Mouse (Mus musculus): ENCODE results near the gene Gngt2.

The Gngt2 gene
- long read RNA-seq, experiment 1, partial matches to known transcripts, result 0 of 10 reads
- long read RNA-seq, experiment 1, other reads (novel, unspliced or antisense), result 4 of 10 reads
- long read RNA-seq, experiment 2, transcript Gngt2-202 (4 exons, 573 nt), result major isoform, 6 of 15 reads
- long read RNA-seq, experiment 2, partial matches to known transcripts, result 0 of 15 reads
- long read RNA-seq, experiment 2, other reads (novel, unspliced or antisense), result 6 of 15 reads

DNA sequence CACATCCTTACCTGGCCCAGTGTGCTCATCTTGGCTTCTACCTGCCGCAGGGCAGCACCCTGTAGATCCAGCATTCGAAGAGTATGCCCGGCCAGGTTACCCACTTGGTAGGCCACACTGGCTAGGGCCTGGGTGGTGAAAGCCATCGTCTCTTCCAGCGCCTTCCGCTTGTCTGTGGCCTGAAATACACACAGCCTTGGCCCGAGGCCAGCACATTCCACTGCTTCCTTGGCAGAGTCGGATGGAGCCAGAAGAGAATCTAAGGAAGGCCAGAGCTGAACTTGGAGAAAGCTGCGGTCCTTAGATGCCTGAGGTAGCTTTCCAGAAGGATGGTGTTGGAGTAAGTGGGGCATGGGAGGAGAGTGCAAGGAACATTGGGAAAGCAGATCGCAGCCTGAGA lies at the start of gene Gngt2:
Gene Gngt2 (plus strand): TSS at position 158 of the 400 bp plus-strand sequence.
- intact Hi-C loops (cut with DNase I), result no loop called here

DNA sequence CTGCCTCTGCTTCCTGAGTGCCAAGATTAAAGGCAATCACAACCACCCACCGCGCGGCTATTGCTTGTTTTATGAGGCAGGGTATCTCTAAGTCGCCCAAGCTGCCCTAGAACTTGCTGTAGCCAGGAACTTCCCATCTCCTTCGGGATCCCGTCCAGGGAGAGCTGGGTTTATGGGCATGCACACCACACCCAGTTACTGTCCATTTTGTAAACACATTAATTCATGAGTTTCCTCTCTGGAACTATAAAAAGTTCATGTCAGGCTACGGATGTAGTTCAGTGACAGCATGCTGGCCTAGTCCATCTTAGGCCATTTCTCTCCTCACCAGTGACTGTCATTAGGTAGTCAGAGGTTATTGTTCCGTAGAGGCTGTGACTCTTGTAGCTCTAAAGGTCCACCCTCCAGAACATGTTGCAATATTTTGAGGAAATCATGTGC lies 47.5 kb upstream of the Gngt2 start:
- intact Hi-C loops (cut with DNase I), result no loop called here

DNA sequence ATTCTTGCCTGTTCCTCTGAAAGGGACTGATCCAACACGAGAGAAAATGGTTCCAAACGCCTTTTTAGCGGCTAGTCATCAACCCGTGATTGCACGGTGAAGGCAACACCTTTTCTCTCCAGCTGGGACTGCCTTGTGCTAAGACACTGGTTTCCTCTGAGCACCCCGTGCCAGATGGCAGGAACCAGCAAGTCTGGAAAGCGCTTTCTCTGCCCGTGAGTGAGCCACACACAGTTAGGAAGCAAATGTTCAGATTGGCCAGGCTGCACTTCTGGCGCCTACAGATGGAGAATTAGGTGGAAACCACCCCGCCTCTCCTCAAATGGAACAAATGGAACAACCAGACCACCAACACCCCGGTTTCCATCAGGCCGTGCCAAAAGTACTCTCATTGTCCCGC lies 45.2 kb upstream of the Gngt2 start:
- intact Hi-C loops (cut with DNase I), result no loop called here

DNA sequence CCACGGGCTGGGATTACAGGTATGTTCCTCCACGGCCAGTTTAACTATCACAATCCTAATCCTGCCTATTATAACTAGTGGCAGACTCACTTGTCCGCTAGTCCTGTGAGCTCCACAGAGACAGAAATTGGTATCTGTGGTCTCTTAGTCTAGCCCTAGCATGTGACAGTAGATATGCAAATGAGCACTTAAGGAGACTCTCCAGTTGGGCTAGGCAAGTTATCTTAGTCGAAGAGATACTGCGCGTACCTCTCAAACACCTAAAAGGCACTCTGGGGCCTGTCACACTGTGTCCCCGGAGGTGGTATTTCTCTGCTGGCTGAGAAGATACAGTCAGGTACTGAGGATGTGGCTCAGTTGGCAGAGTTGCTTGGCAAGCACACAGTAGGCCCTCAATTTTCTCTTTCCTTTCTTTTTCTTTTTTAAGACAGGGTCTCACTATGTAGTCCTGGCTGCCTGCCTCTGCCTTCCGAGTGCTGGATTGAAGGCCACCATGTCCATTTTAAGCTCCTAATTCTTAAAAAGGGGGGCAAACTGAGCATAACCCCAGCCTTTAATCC lies 44.0 kb upstream of the Gngt2 start:
- intact Hi-C loops (cut with DNase I), result no loop called here

DNA sequence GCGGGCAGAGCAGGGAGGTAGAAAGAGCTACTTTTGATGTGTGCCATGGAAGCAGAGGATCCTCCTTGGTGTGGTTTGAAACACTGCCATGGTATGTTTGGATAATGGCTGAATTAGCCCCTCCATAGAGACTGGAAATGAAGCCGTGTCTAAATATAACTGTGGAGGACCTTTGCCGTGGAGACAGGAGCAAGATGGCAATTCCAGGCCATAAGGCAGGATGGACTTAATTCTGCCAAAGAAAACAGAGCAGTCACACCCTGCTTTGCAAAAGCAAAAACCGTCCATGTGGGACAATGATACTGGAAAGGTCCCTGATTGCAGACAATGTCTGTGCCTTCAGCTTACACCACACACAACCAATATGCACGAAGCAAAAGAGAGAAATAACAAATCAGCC lies 42.8 kb upstream of the Gngt2 start:
- intact Hi-C loops (cut with DNase I), result no loop called here

DNA sequence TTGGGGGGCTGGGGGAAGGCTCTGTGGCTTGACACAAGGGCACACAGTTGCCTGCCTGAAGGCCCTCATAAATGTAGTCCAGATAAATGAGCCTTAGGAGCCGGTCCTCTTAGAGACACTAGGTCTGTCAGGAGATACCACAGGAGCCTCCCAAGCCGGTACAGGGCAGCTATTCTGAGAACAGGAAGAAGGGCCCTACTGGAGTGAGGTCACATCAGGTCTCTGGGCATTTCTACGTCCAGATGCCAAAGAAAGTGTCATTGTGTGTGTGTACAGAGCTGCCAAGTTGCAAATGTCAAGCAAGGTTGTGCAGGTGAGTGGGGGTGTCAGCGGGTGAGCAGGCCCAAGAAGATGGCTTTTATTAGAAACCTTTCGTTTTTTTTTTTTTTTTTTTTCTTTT lies 41.4 kb upstream of the Gngt2 start:
- intact Hi-C loops (cut with DNase I), result no loop called here

DNA sequence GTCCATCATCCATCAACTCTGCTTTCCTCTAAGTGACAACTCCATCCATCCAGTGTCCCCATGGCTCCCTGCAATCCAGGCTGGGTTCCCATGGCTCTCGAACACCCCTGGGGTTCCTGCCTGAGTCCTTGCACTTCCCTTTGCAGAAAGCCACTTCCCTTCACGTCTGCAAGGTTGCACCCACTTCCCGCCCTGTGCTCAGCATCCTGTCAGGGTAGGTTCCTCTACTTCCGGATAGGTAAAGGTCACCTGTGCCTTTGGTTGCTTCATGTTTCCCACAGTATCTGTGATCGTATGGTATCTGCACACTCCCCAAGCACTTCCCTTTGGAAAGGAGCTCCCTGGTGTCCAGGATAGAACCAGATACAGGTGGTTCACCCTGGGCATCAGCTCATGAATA lies 32.0 kb upstream of the Gngt2 start:
- intact Hi-C loops (cut with DNase I), result no loop called here

DNA sequence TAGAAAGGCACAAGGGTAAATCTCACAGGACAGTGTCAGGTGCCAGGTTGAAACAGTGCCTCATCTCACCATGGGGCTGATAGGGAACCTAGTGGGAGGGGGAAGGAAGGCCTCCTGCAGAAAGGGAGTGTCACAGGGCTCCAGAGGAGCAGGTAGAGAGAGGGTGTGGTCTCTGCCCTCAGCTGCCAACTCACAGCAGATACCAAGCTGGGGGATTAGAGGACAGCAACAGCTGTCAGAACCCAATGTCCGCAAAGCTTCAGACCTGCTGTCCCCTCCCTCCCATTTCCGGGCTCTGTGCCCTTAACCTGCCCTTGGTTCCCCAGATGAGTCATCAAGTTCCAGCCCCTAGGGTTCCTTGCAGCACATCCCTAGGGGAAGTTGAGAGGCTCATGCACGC lies 31.5 kb upstream of the Gngt2 start:
- intact Hi-C loops (cut with DNase I), result no loop called here

DNA sequence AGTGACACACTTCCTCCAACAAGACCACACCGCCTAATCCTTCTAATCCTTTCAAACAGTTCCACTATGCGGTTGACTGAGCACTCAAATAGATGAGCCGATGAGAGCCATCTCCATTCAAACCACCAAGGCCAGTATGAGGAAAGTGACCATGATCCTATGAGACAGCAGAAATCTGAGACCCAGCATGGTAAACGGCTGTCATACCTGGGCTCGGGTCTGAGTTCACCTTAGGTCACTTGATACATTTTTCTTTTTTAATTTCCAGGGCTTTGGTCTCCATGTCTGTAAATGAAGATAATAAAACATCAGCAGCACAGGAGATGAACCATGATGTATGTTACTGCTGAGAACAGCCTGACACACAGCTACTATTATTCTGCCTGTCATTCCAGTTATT lies 29.1 kb upstream of the Gngt2 start:
- intact Hi-C loops (cut with DNase I), result no loop called here

DNA sequence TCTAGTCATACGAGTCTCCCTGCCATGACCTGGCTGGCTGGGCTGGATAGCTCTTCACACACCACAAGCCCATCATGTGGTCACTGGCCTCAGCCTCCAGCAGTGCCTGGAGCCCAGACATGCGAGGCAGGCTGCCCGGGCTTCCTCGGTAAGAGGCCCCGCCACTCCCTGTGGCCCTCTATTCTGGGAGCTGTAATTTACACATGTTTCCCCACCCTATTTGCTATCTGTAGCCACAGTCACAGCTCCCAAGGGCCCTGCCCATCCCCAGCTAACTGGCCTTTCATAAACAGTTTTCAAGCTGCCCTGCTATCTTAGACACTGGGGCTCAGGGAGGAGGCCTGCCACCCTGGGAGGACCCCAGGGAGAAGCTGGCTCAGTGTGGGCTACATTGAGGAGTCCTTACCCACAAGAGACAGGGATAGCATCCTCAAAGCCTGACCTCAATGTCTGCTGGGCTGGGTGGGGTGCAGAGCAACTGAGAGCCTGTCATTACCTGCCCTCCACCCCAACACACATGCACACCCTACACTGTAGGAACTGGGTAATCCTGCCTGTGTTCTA lies 28.5 kb upstream of the Gngt2 start:
- intact Hi-C loops (cut with DNase I), result no loop called here

DNA sequence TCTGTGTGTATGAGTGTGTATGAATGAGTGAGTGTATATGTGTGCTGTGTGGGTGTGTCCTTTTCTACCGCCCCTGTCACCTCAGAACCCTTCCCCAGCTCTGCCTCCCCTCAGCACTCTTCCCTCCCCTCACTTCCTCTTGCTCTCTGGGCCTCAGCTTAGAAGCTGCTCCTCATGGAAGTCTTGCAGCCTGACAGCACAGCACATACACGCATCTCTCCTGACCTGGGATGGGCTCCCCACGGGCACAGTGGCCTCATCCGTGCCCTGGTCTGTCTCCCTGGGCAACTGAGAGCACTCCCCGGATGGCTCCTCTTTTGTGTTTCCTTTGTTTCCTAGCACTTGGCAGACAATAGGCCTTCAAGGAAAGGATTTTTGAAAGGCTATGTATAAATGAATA lies 27.4 kb upstream of the Gngt2 start:
- intact Hi-C loops (cut with DNase I), result no loop called here

DNA sequence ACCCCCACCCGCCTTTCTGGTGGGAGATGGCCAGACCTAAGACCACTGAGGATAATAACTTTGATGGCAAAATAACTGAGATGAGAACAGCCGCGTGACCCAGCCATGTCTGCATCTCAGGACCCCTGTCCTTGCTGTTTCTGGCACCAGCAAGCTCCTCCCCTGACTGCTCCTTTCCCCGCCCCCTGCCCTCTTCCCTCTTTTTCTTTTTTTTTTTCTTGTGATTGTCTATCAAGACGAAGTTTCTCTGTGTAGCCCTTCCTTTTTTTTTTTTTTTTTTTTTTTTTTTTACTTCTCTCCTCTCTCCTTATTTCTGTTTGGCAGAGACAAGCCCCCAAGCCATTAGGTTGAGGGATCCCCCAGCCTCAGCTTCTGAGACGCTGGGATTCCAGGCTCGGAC lies 26.2 kb upstream of the Gngt2 start:
- intact Hi-C loops (cut with DNase I), result no loop called here

DNA sequence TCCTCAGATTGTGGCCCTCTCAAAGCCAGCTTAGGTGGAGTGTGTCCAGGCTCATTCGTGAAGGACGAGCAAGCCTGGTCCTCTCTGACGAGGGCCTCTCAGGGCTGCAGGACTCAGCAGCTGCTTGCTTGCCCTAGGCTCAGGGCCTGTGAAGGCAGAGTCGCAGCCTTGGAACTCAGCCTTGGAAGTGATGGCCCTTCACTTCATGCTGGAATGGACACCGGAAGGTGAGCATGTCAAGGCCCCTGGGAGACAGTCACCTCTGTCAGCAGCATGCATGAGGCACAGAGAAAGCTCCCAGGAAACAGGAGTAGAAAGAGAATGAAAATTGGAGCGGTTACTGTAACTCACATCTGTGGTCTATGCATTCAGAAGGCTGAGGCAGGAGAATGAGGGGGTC lies 25.3 kb upstream of the Gngt2 start:
- intact Hi-C loops (cut with DNase I), result no loop called here

DNA sequence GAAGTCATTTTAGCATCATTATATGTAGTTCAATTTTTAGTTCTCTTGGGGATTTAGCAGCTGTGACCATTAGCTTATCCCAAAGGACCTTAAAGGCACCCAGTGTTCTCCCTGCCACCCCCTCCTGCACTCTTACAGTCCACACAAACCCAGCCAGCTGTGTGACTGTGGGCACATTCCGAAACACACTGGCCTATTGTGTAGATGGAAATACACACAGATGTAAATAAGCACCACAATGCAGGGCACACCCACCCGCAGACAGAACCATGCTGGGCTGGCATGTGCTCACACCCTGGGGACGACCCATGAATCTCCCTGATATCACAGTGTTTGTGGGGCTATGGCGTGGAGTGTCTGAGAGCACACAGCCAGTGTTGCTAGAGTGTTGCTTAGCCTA lies 24.8 kb upstream of the Gngt2 start:
- intact Hi-C loops (cut with DNase I), result no loop called here

DNA sequence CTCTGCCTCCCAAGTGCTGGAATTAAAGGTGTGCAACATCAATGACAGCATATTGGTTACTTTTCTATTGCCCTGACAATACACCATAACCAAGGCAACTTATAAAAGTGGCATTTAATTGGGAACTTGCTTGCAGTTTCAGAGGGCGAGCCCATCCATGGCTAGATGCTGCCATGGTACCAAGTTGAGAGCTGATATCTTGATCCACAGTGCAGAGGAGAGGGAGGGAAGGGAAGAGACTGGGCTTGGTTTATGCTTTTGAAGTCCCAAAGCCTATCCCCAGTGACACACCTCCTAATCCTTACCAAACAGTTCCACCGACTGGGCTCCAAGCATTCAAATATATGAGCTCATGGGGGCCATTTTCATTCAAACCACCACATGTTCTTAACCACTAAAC lies 22.9 kb upstream of the Gngt2 start:
- intact Hi-C loops (cut with DNase I), result no loop called here

DNA sequence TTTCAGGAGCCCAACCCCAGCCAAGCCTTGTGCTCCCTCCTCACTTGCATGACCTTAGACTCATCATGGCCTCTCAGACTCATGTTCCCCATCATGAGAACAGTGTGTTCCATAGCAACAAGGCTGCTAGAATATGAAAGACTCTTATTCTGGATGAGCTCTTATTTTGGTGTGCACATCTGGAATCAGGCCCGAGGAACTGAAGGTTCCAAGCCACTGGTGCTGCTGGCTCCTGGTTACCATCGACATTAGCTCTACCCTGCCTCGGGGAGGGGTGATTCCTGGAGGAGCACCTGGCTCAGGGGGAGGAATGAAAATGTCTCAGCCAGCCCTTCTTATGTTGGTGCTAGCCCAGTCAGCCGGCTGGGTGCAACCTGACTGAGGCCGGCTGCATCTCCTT lies 22.2 kb upstream of the Gngt2 start:
- intact Hi-C loops (cut with DNase I), result no loop called here

DNA sequence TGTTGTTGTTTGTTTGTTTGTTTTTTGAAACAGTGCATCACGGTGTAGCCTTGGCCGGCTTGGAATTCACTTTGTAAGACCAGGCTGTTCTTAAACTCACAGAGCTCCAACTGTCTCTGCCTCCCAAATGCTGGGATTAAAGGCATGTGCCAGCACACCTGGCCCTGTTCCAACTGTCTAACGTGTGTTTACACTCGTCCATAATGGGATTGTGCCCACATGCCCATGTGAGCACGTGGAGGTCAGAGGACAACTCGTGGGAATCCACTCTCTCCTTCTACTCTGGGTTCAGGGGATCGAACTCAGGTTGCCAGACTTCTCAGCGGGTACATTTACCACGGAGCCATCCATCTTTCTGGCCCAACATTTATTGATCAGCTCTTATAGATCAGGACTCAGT lies 21.6 kb upstream of the Gngt2 start:
- intact Hi-C loops (cut with DNase I), result no loop called here

DNA sequence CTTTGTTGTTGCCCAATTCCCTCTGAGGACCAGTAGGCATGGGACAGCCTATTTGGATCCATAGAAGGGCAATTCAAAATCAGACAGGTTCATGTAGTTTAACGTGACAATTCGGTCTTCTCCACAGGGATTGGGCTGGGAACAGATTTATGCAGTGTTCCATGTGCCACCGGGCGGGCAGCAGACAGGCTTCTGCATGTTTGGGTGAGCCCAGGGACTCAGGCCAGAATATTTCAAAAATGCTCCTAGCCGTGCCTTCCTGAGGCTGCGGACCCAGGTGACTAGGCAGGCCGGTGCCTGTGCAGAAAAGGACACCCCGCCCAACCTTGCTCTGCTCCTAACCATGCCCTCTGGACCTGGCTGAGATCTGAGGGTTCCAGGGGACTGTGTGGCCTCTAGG lies 17.9 kb upstream of the Gngt2 start:
- intact Hi-C loops (cut with DNase I), result no loop called here

DNA sequence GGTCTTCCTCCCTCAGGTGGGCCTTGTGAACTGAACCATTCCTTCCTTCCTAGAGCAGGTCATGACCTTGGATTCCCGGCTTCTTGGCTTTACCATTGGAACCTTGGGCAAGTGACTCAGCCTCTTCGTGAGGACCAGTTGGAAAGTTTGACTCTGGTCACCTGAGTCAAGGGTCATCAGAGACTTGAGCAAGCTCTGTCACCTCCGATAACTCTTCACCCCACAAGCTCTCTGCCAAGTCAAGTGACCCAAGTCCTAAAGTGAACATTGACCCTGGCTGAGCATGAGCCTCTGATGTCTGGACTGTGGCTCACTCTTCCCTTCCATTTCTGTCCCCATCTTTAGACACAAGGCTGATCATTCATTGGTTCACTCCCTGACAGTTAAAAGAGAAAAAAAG lies 15.5 kb upstream of the Gngt2 start:
- intact Hi-C loops (cut with DNase I), result no loop called here

DNA sequence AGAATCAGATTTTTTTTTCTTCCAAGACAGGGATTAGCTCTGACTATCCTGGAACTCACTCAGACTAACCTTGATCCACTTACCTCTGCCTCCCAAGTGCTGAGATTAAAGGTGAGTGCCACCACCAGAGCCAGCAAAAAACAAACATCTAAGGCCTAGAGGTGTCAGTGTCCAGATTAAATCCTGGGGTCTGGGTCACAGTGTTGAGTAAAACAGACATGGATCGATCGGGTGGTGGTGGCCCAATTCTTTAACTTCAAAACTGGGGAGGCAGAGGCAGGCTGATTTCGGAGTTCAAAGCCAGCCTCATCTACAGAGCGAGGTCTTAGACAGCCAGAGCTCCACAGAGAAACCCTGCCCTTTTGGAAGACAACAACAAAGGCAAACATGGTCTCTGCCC lies 14.6 kb upstream of the Gngt2 start:
- intact Hi-C loops (cut with DNase I), result no loop called here

DNA sequence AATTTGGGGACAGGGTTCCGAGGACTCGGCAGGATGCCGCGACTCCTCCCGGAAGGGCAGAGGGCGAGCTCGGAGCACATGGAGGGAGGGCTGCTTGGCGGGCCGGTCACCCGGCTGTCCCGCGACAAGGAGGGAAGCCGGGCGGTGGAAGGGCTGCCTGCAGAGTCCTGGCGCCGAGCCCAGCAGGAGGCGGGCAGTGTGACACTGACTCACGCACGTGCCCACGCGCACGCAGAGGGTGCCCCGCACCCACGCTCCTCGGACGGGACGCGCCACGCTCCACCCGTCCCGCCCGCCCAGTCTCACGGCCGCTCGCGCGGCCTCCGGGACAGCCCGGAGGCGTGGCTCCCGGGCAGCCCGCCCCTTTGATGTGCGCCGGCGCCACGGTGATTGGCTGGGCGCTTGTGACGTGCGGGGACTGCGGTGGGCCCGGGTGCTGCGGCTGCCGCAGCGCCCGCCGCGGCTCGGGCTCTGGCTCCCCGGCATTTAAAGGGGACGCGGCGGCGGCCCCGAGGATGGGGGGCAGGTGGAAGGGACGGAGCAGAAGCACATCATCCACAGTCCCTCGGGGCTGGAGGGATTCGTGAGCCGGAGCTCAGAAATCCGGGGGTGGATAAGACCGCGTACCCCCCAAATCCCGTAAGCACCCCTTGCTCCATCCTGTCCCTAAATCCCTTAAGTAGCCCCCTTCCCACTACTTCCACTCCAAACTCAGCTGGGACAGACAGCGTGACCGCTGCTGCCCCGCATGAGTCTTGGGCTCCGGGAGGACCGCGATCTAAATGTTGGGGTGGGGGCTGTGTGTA lies 12.7 kb upstream of the Gngt2 start, which contains the start of gene Phospho1:
Gene Phospho1 (plus strand): TSS at position 429 of the 806 bp plus-strand sequence.
- intact Hi-C loops (cut with DNase I), result loop anchor here (2.0 kb wide), 1 partner anchor 53 kb away; no protein-coding TSS in a partner anchor

DNA sequence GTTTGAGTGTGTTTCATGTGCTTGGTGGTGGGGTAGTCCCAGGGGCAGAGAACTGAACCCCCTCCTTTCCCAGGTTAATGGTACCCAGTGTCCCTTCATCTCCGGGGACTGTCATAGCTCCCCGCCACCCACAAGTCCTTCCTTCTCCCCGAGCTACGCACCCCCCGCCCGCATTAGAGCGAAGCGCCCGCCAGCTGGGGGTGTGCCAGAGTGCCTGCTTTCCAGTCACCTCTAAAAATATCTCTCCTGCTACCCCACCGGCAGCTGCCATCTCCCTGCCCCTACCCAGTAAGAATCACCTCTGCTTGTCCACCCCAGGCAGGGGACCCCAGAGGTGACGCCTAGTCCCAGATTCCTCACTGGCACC lies 12.2 kb upstream of the Gngt2 start:
- intact Hi-C loops (cut with DNase I), result loop anchor here (2.0 kb wide), 1 partner anchor 54 kb away; no protein-coding TSS in a partner anchor

All from adrenal gland (tissue).